Mouse (Mus musculus): ENCODE measurements around the gene Ccnl2. TPM values are rescaled to one million over a fixed set of nuclear protein-coding genes. Genes with fewer than 3 reads are reported as not detected.

The Ccnl2 gene
- total RNA-seq (2021): 100 to 1,000 TPM; 153 to 155 TPM
- long read RNA-seq, experiment 1, full-length matches to known transcripts: 65 of 148 reads
- long read RNA-seq, experiment 1, partial matches to known transcripts: 22 of 148 reads
- long read RNA-seq, experiment 1, other reads (novel, unspliced or antisense): 61 of 148 reads
- long read RNA-seq, experiment 2, full-length matches to known transcripts: 130 of 291 reads
- long read RNA-seq, experiment 2, partial matches to known transcripts: 42 of 291 reads
- long read RNA-seq, experiment 2, other reads (novel, unspliced or antisense): 119 of 291 reads

DNA sequence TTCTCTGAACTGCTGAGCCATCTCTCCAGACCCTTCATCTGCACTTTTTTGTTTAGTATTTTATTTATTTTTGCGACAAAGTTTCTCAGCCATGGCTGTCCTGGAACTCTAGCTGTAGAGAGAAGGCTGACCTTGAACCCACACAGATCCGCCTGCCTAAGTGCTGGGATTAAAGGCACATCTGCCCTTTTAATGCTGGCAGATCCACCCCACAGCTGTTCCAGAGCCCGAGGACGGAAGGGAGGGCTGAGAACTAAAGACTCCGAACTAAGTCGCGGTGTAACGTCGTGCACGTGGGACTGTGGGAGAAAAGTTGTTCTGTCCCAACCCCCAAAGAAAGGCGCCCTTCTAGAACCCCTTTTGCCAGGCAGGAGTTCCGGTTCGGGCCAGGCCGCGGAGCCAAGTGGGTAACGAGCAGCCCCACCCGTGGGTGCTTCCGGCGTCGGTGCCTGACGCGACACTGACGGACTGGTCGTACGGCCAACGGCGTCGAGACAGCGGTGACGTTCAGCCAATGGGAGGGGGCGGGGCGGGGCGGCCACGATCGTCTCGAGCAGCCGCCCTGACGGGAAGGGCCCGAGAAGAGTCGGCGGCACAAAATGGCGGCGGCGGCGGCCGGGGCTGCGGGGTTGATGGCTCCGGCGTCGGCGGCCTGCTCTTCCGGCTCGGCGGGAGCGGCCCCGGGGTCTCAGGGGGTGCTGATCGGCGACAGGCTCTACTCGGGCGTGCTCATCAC is at the start of gene Ccnl2:
Ccnl2 (plus strand) TSS at position 561 of the 736 bp plus-strand sequence.
- DNase-seq (ENCODE audit: low spot score in 2 of 2): peak; percentile 82 to 91

- DNase-seq (ENCODE audit: low spot score in 2 of 2): no peak
Observed at GRCm38 (mm10) chr4:155769496-155769879, 42.8 kb upstream of the Ccnl2 start.

DNA sequence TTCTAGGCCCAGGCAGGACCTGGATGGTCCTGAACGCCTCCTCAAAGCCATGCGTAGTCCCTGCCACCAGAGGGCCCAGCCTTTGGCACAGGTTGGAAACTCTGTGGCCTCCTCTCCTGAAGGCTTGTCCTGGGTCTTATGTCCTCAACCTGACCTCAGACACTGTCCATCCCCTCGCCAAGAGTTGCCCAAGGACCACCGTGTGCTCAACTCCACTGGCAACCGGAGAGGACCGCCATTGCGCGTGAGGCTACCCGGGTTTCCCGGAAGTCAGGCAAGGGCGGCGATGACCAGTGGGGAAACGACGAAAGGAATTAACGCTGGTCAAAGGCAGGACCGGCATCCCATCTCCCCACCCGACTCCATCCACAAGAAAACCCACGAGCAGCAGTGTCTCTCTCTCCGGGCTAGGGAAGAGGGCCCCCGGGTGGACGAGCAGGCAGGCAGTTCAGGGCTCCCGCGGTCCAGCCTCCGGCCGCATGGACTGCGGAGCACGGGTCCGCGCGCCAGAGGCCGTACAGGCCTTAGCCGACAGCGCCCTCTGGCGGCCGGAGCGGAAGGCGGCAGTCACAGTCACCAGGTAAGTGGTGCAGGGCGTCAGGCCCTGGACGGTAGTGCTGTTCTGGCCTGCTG is 42.3 kb upstream of the Ccnl2 start:
- DNase-seq (ENCODE audit: low spot score in 2 of 2): peak; percentile 83

- DNase-seq (ENCODE audit: low spot score in 2 of 2): no peak
Observed at GRCm38 (mm10) chr4:155770626-155771025, 41.7 kb upstream of the Ccnl2 start.

DNA sequence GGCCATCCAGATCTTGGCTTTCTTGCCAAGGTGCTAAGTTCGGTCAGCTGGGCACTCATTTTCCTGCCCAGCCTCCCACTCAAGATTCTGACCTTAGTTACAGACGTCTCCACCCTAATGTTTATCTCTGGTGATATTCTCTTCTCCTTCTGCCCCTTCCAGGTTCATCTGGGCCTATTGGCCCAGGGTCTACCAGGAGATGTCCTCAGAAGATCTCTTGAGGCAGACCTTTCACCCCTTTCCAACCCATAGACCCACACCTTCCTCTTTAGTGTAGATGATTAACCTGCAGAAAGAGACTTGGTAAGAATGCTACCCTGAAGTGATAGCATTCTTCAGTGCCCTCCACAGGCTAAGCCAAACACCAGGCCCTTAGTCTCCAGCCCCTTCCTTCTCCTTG is 40.6 kb upstream of the Ccnl2 start:
- DNase-seq (ENCODE audit: low spot score in 2 of 2): no peak

- no peak for DNase-seq (ENCODE audit: low spot score in 2 of 2)
Observed at GRCm38 (mm10) chr4:155772786-155773185, 39.5 kb upstream of the Ccnl2 start.

DNA sequence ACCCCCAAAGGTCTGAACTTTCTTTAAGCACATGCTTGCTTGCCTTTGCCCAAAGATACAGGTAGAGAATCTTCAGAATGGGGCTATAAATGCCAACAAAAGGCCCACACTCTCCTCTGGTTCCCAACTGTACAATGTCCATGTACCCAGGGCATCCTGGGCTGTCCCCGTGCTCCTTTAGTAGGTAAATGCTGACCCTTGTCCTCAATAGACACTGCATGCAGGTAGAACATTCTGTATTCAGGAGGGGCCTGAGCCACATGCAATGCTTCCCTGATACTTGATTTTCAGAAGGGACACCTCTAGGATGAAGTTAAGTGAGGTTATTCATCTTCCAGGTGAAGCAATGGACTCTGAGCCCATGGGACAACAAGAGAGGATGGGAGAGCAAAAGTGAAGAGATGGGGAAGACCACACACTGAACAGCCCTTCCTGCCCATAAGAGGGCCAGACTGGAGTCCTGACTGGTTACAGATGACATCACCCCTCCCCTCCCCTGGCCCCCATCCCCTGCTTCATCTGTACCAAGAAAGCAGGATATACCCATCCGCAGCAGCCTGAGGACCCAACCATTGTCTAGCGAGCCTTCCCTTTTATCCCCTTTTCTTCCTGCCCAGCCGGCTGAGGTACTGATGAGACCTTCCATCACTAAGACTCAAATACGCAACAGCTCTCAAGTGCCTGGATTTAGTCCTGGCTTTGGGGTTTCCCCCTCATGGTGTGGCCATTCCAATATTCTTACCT is 38.8 kb upstream of the Ccnl2 start:
- no peak for DNase-seq (ENCODE audit: low spot score in 2 of 2)

DNA sequence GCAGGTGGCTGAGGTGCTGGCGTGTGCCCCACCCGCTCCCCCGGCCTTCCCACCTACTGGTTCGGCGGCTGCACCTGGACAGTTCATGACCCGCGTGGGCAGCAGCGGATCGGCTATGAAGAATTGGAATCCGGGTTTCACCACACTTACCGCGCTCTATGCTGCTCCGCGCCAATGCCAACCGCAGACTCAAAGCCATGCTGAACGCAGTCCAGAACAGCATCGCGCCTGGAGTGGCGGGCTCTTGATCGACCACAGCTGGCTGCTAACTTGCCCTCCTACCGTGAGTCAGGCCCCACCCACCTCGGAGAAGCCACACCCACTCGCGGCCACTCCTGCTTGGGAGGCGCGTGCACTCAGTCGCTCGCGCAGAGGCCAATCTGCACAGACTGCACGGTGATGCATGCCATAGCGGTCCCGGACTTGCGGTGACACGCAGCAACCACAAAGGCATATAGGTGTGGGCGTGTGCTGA is 38.0 kb upstream of the Ccnl2 start, which contains the start of gene Vwa1:
Vwa1 (minus strand) TSS at position 419 of the 475 bp plus-strand sequence.
- DNase-seq (ENCODE audit: low spot score in 2 of 2): peak; percentile 60 to 70

- DNase-seq (ENCODE audit: low spot score in 2 of 2): no peak
Observed at GRCm38 (mm10) chr4:155774971-155775740, 37.1 kb upstream of the Ccnl2 start.

GRCm38 (mm10) chr4:155775855-155776254 is 36.4 kb upstream of the Ccnl2 start:
- DNase-seq (ENCODE audit: low spot score in 2 of 2): no peak

- no peak for DNase-seq (ENCODE audit: low spot score in 2 of 2)
Observed at GRCm38 (mm10) chr4:155776704-155777335, 35.5 kb upstream of the Ccnl2 start.

DNA sequence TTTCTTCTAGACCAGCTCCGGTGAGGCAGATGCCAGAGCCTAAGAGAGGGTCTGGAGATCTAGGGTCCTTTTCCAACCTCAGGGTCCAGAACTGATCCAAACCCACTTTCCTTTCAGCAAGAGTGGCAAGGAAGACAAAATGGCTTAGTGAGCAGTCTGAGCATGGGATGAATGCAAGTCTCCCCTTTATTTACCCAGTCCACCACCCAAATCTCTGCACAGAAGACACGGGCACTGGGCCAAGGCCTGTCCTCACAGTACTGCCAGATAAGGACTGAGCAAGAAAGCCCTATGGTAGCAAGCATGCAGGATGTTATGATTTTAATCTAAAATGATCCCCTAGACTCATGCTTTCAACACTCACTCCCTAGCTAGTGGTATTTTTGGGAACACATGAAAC is 34.5 kb upstream of the Ccnl2 start:
- no peak for DNase-seq (ENCODE audit: low spot score in 2 of 2)

DNA sequence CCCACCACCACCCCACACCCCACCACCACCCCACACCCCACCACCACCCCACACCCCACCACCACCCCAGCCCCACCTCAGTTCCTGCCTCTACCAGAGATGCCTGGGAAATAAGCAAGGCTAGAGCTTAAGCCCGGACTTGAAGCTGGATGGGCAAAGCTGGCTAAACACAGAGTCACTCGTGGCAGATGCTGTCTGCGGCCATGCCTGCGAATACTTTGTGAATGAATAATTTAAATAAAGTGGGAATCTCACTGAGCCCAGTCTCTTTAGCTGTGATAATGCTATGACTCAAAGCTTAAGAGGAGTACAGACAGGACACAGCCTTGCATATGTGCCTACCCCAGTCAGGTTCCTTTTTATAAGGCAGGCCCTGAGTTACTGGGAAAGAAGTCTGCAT is 32.8 kb upstream of the Ccnl2 start:
- no peak for DNase-seq (ENCODE audit: low spot score in 2 of 2)

- DNase-seq (ENCODE audit: low spot score in 2 of 2): no peak
Observed at GRCm38 (mm10) chr4:155780895-155781294, 31.4 kb upstream of the Ccnl2 start.

- DNase-seq (ENCODE audit: low spot score in 2 of 2): no peak
Observed at GRCm38 (mm10) chr4:155783486-155784080, 28.7 kb upstream of the Ccnl2 start.

DNA sequence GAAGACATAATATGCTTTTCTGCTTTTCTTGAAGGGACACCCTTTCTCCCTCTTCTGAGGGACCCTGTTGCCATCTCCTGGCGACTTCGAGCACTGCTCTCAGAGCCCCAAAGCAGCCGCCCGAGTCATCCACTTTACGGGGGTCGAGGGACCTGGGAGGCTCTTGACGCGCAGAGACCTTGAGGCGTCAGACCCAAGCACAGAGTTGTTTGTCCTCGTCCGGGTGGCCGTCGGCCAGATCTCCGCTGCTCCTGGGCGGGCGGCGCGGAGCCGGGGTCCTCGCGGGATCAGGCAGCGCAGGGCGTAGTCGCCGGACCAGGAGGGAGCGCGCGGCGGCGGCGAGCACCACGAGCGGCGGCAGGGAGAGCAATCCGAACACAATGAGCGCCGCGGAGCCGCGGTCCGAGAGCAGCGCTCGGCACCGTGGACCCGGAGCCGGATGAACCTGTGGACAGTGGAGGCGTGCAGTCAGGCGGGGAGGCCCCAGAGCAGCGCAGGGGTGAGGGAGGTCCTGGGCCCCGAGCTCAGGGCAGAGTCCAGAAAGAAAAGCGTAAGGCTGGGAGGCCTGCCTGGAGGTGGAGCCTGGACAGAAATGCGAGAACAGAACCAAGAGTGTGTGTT is 28.1 kb upstream of the Ccnl2 start:
- peak; percentile 46 to 51 for DNase-seq (ENCODE audit: low spot score in 2 of 2)

- DNase-seq (ENCODE audit: low spot score in 2 of 2): no peak
Observed at GRCm38 (mm10) chr4:155785246-155785645, 27.0 kb upstream of the Ccnl2 start.

DNA sequence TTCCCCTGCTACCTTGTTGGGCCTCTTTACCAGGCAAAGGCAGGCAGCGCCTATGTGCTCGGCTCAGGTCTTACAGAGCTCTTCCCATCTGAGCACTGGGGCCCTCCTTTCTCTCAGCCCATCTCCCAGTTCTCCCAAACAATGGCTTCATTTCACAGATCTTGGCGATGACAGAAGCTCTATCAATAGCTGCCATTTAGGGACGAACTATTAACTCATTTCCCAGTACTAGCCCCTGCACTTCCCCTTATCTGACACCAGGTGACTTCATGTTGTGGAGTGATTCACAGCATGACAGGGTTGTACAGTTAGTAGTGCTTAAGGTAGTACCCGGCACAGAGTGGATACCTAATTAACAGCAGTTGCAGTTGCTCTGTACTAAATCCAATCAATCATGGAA is 26.5 kb upstream of the Ccnl2 start, which contains the start of gene Tmem88b:
Tmem88b (minus strand) TSS at position 56 of the 400 bp plus-strand sequence.
- DNase-seq (ENCODE audit: low spot score in 2 of 2): no peak

GRCm38 (mm10) chr4:155788300-155788699 is 24.0 kb upstream of the Ccnl2 start:
- no peak for DNase-seq (ENCODE audit: low spot score in 2 of 2)
